Mouse (Mus musculus) lung, adult 2 months (tissue): ENCODE data around the gene Tdrd9.
"Not testable (repeated sequence)": the region's sequence is repeated elsewhere in the genome, so short reads cannot be mapped to it uniquely, and the experiment has no call there.

ENCODE experiments used
- CTCF ChIP-seq: fragments of 200-500 bp; IDR thresholded peaks from 2 replicates; pipeline ENCODE4 v1.5.1; 2011; ENCODE audit warnings: mild to moderate bottlenecking, low read length, control low read depth; ENCODE audit not compliant: insufficient read depth
- POLR2A ChIP-seq: fragments of 200-500 bp; IDR thresholded peaks from 2 replicates; pipeline ENCODE4 v1.6.1; 2011; ENCODE audit warnings: low read depth, mild to moderate bottlenecking, control low read depth, low read length, borderline replicate concordance; ENCODE audit errors: extremely low read depth

GRCm38 (mm10) chr12:111944065-111944987 is 27.0 kb upstream of the Tdrd9 start:
- TF ChIP-seq CTCF, POLR2A: not testable (repeated sequence)
